Mouse (Mus musculus): ENCODE results near the gene Nck1.
A peak's percentile ranks its signal among the peaks of the same experiment; 100 is the strongest.

Nck1 gene

DNA sequence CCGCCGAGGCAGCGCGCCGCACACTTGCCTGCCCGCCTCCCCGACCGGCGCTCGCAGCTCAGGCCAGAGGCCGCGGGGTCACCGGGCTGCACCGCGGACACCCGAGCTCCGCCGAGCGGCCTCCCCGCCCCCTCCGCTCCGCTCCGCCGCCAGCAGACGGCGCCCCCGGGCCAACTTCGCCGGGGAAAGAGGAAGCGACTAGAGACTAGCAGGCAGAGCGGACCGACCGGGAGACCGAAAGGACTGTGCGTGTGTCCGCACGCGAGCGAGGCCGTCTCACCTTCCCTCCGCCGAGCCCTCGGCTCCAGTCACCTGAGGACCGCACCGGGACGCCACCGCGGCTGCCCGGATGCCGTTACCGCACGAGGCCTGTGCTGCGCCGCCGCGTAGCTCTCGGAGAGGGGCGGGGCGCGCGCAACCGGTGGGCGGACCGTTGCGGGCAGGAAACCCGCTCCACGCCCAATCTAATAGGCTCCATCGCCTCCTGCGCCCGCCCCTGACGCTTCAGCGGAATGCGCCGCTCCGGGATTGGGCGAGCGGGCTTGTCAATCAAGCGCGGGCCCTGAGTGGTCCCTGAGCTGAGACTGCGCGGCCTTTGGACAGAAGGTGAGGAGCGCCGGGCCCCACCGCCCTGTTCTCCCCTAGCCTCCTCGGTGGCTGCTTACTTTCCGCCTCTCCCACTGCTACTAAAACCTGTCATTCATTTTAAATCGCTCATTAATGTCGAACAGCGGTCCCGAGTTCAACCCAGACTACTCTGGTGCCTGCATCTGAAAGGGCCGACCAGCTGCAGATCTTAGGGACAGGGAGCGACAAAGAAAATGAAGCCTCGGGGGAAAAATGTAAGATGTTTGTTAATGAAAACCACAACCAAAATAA, at the start of gene Nck1:
Gene Nck1, minus strand, starts transcription at position 420 of the 879 bp plus-strand sequence.
- peak; percentile 95 for DNase-seq (ENCODE audit: low spot score)

DNA sequence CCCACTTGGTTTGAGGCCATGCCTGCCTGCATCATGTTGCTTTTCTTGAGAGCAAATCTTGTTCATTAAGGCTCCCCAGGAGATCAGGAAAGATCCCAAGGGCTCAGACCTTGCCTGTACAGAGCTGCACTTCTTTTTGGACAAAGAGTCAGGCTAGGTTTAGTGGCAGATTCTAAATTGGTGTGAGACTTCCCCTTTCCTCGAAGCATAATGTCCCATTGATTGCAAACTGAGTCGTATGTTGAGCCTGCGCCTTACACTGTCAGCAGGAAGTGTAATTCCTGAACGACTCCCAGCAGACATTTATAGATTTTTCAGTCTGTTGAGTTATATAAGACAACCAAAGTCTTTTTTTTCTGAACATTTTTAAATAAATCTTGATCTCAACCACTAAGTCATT, 44.5 kb upstream of the Nck1 start:
- no peak for DNase-seq (ENCODE audit: low spot score)

GRCm38 (mm10) chr9:100584031-100584430, 38.1 kb upstream of the Nck1 start:
- DNase-seq (ENCODE audit: low spot score) = no peak

- no peak for DNase-seq (ENCODE audit: low spot score)
These were observed 37.1 kb upstream of the Nck1 start for GRCm38 (mm10) chr9:100582883-100583575.

GRCm38 (mm10) chr9:100581543-100582492, 35.9 kb upstream of the Nck1 start:
- no peak for DNase-seq (ENCODE audit: low spot score)

- no peak for DNase-seq (ENCODE audit: low spot score)
These were observed 34.3 kb upstream of the Nck1 start for GRCm38 (mm10) chr9:100580196-100580740.

DNA sequence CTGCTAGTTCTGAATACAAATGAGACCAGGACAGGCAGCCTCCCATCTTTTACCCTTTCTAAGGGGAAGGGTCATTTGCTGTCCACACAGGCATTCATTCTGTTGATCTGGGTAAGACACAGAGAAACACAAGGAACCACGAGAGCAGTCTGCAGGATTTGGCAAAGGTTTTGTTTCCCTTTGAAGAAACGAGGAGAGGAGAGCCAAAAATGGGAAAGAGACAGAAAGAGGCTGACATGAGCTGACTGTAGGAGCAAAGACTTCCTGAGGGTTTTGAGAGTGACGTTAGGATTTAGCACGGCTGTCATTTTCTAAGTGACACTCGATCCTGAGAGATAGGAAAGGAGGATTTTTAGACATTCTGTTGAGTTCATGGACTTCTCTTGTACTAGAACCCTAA, 28.0 kb upstream of the Nck1 start:
- DNase-seq (ENCODE audit: low spot score) = peak; percentile 5

DNA sequence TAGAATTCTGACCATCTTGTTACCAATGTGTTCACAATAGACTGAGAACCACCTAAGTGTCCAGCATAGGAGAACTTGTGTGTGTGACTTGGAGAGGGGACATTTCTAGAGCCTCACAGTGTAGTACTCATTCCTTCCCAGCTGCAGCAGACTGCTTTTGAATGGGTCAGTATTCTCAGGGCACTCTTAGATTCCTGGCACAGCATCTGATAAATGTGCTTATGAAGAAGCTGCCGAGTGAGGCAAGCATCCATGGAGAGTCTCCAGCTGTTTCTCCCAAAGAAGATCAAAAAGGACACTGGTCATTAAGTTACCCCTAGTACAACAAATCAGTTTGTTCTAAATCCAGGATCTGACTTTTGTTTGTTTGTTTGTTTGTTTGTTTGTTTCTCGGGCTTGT, 27.4 kb upstream of the Nck1 start:
- DNase-seq (ENCODE audit: low spot score) = no peak

DNA sequence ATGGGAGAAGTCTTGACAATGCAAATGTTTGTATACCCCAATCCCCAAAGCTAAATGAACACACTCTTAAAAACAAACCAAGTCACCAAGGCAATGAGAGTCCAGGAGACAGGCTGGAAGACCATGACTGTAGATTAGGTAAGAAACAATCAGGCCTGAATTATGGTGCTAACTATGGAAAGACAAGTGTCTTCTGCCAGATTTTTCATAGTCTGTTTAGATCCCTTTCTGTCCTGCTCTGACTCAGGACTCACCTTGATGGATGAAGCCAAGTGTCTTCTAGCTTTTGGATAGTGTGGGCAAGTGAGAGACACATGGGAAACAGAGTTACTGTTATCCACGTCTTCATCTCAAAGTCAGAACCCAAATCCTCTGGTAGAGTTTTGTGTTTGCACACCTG, 25.6 kb upstream of the Nck1 start:
- DNase-seq (ENCODE audit: low spot score) = no peak

DNA sequence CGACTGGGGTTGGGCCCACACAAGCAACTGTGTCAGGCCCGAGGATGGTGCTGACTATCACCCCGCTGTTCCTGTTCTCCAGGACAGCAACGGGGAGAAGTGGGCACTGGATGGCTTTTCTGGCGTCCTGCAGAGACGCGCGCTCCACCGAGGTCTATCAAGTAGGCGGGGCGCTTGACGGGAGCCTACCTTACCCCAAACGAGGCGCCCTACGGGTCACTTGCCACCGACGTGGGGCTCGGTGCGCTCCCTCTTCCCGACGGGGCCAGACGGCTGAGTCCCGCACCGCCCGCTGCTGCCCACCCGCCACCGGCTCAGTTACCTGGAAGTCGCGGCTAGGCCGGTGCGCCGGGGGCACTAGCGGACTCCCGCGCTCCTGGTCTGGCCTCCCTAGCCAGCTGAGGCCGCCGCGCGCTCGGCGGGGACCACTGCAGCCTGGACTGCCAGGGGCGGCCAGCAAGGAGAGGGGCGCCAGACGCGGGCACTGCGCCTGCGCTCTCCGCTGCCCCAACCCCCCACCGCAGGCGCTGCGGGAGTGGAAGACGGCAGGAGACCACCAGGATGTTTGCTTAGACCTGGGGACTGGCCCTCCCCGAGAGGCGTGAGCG, 24.8 kb upstream of the Nck1 start, which contains the start of gene Slc35g2:
Gene Slc35g2, minus strand, starts transcription at position 465 of the 608 bp plus-strand sequence.
- no peak for DNase-seq (ENCODE audit: low spot score)

GRCm38 (mm10) chr9:100569798-100570625, 24.1 kb upstream of the Nck1 start:
- DNase-seq (ENCODE audit: low spot score) = no peak

DNA sequence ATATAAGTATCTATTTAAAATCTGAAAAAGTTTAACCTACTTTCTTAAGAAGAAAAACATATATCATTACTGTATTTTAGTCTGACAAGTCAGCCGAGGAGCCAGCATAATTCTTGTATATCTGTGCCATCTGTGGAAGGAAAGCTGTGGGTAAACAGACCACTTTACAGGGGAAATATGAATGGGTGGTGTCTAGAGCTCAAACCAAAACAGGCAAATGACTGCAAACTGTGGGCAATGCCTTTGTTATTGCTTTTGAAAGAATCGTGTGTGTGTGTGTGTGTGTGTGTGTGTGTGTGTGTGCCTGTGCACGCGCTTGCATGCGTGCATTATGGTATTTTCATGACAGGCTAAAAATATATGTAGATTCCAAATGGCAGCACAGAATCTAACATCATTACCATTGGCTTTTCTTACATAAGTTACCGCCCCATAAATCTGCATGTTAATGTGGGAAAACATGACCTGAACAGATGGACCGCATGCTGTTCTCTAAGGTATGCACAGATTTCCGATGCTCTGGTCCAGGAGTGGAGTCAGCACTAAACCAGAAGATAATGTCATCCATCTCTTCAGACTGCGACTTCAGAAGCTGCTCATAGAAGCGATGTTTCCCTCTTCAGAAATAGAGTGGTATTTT, 14.4 kb upstream of the Nck1 start:
- DNase-seq (ENCODE audit: low spot score) = no peak

- DNase-seq (ENCODE audit: low spot score) = no peak
These were observed 13.1 kb upstream of the Nck1 start for GRCm38 (mm10) chr9:100558991-100559390.

- DNase-seq (ENCODE audit: low spot score) = no peak
These were observed 12.2 kb upstream of the Nck1 start for GRCm38 (mm10) chr9:100558023-100558573.

DNA sequence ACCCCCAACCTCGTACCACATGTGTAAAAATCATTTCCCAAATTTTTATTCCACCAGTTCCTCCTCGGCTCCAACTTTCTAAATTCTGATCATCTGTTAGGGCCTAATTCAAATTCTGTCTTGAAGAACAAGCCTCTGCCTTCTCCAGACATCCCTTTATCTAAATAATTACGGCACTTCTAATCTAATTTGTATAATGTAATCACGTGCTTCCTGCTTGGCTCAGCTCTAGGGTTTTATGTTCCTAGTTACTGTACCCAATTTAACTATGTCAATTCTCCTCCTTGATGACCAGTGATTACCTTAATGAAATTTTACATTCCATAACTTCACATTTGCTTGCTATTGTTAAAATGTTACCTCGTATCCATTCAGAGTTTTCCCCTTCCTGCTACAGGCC, 9.8 kb upstream of the Nck1 start:
- DNase-seq (ENCODE audit: low spot score) = no peak

DNA sequence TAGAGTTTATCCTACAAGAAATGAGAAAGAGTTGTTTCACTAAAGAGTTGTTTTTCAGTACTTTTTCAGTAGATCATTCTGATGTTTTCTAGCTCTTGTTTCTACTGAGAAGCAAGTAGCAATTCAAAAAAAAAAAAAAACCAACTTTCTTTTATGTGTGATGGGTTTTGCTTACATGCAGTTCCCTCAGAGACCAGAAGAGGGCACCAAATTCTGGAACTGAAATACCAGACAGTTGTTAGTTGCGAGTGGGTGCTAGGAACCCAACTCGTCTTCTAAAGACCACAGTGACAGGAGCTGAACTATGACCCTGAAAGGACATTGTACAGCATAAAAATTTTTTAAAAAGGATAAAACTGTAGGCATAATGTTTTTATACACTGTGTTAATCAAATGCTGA, 2.4 kb upstream of the Nck1 start:
- peak; percentile 31 for DNase-seq (ENCODE audit: low spot score)

GRCm38 (mm10) chr9:100546594-100546910, 618 bp upstream of the Nck1 start:
- no peak for DNase-seq (ENCODE audit: low spot score)

DNA sequence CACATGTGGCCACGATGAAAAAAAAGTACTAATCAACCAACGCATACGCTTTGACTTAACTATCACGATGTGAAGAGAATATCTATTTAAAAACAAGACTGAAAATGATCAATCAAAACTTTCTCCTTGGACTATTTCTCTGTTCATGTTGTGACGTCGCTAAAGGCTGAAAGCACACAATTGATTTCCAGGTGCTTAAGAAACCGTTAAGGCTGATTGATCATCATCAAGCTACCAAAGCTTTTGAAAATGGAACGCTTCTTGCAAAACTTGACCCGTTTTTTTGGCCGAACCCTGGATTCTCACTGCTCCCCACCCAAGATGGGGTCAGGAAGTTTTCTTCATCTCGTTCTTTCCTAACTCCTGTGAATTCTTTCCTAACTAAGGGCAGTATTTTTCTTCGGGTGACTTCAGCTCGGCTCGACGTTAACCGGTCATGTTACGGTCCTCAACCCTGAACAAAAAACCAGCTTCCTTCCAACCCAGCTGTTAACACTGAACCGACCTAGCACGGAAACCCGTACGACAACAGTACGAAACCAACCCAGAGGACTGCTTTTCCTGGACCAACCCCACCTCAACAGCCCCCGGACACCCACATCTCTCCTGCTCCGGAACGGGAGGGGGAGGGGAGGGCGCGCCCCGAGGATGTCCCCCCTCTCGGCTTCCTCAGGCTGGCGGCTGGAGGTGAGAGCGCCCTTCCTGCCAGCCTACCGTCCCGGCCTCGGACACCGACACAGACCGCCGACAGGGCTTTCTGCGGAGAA, 803 bp downstream of the Nck1 start:
- peak; percentile 50 for DNase-seq (ENCODE audit: low spot score)

All from adipocyte (in vitro differentiated cells).